Mouse (Mus musculus): Measurements from ENCODE around the gene Grin3a.

GRCm38 (mm10) chr4:49740796-49741766 is 104.5 kb downstream of the Grin3a start:
- TF ChIP-seq POLR2A (IDR thresholded peaks at IDR 0.05; ENCODE audit: control insufficient read depth, low read depth, low read length) (no peak), CTCF (IDR thresholded peaks at IDR 0.05; ENCODE audit: control insufficient read depth, insufficient read depth, insufficient replicate concordance, low read depth, low read length) (no peak)
